Mouse (Mus musculus) intestine, embryonic 15.5 days (tissue): Measurements from ENCODE around the gene Cyp2d11. TPM values are rescaled to one million over a fixed set of nuclear protein-coding genes. Genes with fewer than 3 reads are reported as not detected.

Source experiments
- polyA plus RNA-seq: library from polyadenylated mRNA; unstranded; fragments of >200 nt; fragmentation: Nextera tagmentation; extraction: Ambion mirVana; gene quantifications from 2 replicates; pipeline ENCODE4 v1.2.1, GENCODE M21; 2015

The Cyp2d11 gene
- polyA plus RNA-seq, 1 experiment from 2014 or later, result not detected

Other genes with a start within 250 kb of the Cyp2d11 start
- gene Srebf2, start 246.8 kb downstream of the Cyp2d11 start, polyA plus RNA-seq, result 163 and 172 TPM in 2 replicates
- 0.10 and 0.15 TPM in 2 replicates for gene Shisa8, start 181.2 kb downstream of the Cyp2d11 start, polyA plus RNA-seq
- gene Tnfrsf13c, start 169.7 kb downstream of the Cyp2d11 start, polyA plus RNA-seq, result 0.25 TPM in 1 of 2 replicates, not detected in the other
- 46.0 and 49.1 TPM in 2 replicates for gene Cenpm, start 149.3 kb downstream of the Cyp2d11 start, polyA plus RNA-seq
- gene 1500009C09Rik, start 141.6 kb downstream of the Cyp2d11 start, polyA plus RNA-seq, result 0.13 TPM in 1 of 2 replicates, not detected in the other
- gene Sept3, start 119.1 kb downstream of the Cyp2d11 start, polyA plus RNA-seq, result 8.6 and 10.2 TPM in 2 replicates
- gene Wbp2nl, start 95.1 kb downstream of the Cyp2d11 start, polyA plus RNA-seq, result 0.11 and 0.13 TPM in 2 replicates
- 144 and 176 TPM in 2 replicates for gene Naga, start 55.1 kb downstream of the Cyp2d11 start, polyA plus RNA-seq
- gene Pheta2, start 55.1 kb downstream of the Cyp2d11 start, polyA plus RNA-seq, result 13.1 and 13.4 TPM in 2 replicates
- gene Smdt1, start 55.1 kb downstream of the Cyp2d11 start, polyA plus RNA-seq, result 277 and 308 TPM in 2 replicates
- gene Ndufa6, start 39.7 kb downstream of the Cyp2d11 start, polyA plus RNA-seq, result 502 and 513 TPM in 2 replicates
- 9.0 and 11.2 TPM in 2 replicates for gene Cyp2d22, start 13.8 kb downstream of the Cyp2d11 start, polyA plus RNA-seq
- 0.83 and 1.0 TPM in 2 replicates for gene Cyp2d10, start 13.2 kb upstream of the Cyp2d11 start, polyA plus RNA-seq
- 0.19 and 0.30 TPM in 2 replicates for gene Cyp2d9, start 39.4 kb upstream of the Cyp2d11 start, polyA plus RNA-seq
- not detected in 2 replicates for gene Cyp2d12, start 161.1 kb upstream of the Cyp2d11 start, polyA plus RNA-seq
- gene Cyp2d34, start 226.9 kb upstream of the Cyp2d11 start, polyA plus RNA-seq, result not detected in 2 replicates